Mouse (Mus musculus): ENCODE measurements around the gene Capg. TPM values are rescaled to one million over a fixed set of nuclear protein-coding genes. Genes with fewer than 3 reads are reported as not detected.

Capg gene
- polyA plus RNA-seq, 1 experiment from 2014 or later, result 8.0 TPM

DNA sequence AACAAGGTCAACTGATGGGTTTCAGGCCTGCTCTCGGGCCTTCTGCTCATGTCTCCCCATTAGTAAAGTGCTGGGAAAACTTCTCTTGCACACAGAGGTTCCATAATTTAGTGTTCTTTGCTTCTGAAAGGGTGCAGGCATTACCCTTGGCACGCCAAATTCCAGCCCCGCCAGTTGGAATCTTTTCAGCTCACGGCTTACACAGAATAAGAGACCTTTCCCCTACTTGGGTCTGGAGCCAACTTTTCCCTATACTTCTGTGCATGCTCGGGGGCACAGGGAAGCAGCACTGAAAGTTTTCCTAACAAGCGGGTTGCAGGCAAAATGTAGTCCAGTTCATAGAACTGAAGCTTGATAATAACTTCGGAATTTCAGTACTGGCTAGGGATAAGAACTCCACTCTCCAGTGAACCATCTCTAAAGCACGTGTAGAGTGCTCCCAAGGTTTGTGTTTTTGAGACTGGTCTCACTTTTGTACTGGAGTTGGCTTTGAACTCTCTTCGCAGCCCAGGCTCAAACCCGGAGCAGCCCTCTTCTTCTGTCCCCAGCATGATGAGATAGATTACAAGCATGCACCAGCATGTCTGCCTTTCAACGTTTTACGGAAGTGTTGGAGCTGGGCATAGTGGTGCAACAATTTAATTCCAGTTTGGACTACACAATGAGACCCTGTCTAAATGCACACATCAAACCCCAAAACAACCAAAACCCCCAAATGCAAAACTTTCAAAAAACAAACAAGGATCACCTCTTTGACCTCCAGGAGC, 54.8 kb downstream of the Capg start:
- peak overlapping the region; percentile 80 for H3K4me2 ChIP-seq
- WGBS, result 46% methylated on average over 12 of the region's 12 CpGs
- H3K4me1 ChIP-seq (replicated peaks), result peaks cover 21% of the 10 kb centered on the region
- no peaks in the 10 kb centered on the region for H3K9me3 ChIP-seq
- no peaks in the 10 kb centered on the region for H3K36me3 ChIP-seq
- no peaks in the 10 kb centered on the region for H3K27me3 ChIP-seq
- ATAC-seq (ENCODE audit: low FRiP score, low read depth), result peak; percentile 19; the same call in 1 of the 2 replicates
- peak overlapping the region; percentile 76 for H3K9ac ChIP-seq
- peak overlapping the region; percentile 64 for H3K4me3 ChIP-seq
- H3K27ac ChIP-seq (replicated peaks), result peak overlapping the region; percentile 69

DNA sequence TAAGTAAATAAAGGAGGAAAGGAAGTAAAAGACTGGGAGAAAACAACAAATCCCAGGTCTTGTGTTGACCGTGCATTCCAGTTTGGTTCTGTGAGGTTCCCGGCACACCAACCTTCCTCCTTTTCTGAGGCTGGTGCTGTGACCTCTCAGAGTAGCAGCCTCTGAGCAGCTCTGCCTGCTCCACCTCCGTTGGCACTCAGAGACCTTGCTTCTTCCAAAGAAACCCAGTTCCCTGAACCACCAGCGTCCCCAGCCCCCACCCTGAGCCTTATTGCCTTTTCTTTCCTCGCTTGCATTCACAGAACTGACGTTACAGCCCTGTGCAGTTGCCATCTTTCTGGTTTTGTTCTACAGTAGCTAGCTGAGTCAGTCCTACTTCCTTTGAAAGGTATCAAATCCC, 56.0 kb downstream of the Capg start:
- Histone ChIP-seq H3K4me2 (no peak overlapping the region), H3K36me3 (peaks cover 8% of the 10 kb centered on the region; the same call in 1 of the 2 replicates), H3K27ac (replicated peaks) (no peak overlapping the region), H3K9ac (no peak overlapping the region), H3K27me3 (no peaks in the 10 kb centered on the region), H3K9me3 (no peaks in the 10 kb centered on the region), H3K4me1 (replicated peaks) (peaks cover 21% of the 10 kb centered on the region), H3K4me3 (no peak overlapping the region)
- 79% methylated on average over 6 of the region's 6 CpGs for WGBS
- ATAC-seq (ENCODE audit: low FRiP score, low read depth), result no peak

DNA sequence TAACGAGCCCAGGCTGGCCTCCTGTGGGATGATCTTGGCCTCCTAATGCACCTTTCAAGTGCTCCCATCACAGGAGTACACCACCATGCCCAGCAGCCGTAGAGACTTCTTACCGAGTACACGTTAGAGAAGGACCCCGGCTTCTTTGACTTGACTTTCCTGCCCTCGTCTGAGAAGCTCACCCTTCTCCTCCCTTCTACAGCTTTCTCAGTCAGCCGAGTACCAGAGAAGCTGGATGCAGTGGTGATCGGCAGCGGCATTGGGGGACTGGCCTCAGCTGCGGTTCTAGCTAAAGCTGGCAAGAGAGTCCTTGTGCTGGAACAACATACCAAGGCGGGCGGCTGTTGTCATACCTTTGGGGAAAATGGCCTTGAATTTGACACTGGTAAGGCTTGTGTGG, 56.6 kb downstream of the Capg start:
- no peak overlapping the region for H3K9ac ChIP-seq
- H3K9me3 ChIP-seq, result no peaks in the 10 kb centered on the region
- no peak overlapping the region for H3K27ac ChIP-seq (replicated peaks)
- no peaks in the 10 kb centered on the region for H3K27me3 ChIP-seq
- H3K4me2 ChIP-seq, result no peak overlapping the region
- H3K36me3 ChIP-seq, result peaks cover 14% of the 10 kb centered on the region; the same call in 1 of the 2 replicates
- WGBS, result 89% methylated on average over 12 of the region's 12 CpGs
- peaks cover 21% of the 10 kb centered on the region for H3K4me1 ChIP-seq (replicated peaks)
- no peak for ATAC-seq (ENCODE audit: low FRiP score, low read depth)
- no peak overlapping the region for H3K4me3 ChIP-seq

DNA sequence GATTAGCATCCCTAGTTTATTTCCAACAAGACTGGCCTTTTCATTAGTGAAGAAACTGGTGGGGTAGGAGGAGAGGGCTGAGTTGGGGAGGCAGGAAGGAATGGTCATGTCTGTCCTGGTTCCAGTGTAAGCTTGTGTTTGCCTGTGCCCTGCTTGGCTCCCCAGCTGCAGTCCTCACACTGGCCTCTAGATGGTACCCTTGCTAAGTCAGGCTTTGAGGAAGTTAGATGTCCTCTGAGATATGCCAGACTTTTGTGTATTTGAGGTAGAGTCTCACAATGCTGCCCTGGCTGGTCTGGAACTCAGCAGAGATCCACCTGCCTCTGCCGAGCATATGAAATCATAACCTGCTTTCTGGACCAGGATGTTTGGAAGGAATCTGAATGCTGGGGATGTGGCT, 57.5 kb downstream of the Capg start:
- H3K27me3 ChIP-seq, result no peaks in the 10 kb centered on the region
- peaks cover 21% of the 10 kb centered on the region for H3K4me1 ChIP-seq (replicated peaks)
- H3K4me2 ChIP-seq, result no peak overlapping the region
- no peak for ATAC-seq (ENCODE audit: low FRiP score, low read depth)
- WGBS, result 47% methylated on average over 1 of the region's 1 CpGs
- H3K9ac ChIP-seq, result no peak overlapping the region
- H3K27ac ChIP-seq (replicated peaks), result no peak overlapping the region
- peaks cover 20% of the 10 kb centered on the region; the same call in 1 of the 2 replicates for H3K36me3 ChIP-seq
- no peak overlapping the region for H3K4me3 ChIP-seq
- no peaks in the 10 kb centered on the region for H3K9me3 ChIP-seq

DNA sequence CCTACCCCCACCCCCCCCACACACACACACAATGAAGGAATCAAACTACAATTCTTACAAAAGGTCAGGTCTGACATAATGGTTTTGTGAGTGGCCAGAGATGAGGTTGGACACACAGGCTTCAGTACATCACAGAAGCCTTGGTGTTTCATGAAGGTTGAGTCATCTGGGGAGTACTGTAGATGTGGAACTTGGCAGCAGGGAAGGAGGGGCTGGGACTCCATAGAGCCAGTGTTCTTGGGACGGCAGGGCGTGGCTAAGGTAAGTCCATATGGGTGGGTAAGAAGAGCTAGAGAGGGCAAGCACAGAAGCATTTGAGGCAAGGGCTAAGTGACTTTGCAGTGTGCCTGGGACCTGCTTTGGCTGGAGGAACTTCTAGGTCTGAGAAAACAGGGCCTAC, 59.9 kb downstream of the Capg start:
- Histone ChIP-seq H3K9ac (no peak overlapping the region), H3K27me3 (no peaks in the 10 kb centered on the region), H3K4me1 (replicated peaks) (peaks cover 4% of the 10 kb centered on the region), H3K4me3 (no peak overlapping the region), H3K9me3 (no peaks in the 10 kb centered on the region), H3K4me2 (no peak overlapping the region), H3K36me3 (peaks cover 37% of the 10 kb centered on the region), H3K27ac (replicated peaks) (no peak overlapping the region)
- no peak for ATAC-seq (ENCODE audit: low FRiP score, low read depth)
- 93% methylated on average over 2 of the region's 2 CpGs for whole genome bisulfite sequencing

DNA sequence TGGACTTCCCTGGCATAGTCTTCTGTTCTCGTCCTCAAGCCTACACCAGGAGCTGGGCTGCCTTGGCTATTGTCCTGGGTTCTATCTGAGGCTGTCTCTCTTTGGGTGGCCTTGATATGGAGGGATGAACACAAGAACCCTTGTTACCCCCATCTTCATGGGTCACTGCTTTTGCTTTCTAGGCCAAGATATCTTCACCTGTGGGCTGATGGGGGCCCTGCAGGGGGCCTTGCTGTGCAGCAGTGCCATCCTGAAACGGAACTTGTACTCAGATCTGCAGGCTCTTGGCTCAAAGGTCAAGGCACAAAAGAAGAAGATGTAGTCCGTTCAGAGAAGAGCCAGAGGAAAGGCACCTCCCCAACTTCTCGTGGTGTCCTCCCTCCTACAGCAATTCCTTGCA, 62.9 kb downstream of the Capg start:
- WGBS, result 75% methylated on average over 4 of the region's 4 CpGs

DNA sequence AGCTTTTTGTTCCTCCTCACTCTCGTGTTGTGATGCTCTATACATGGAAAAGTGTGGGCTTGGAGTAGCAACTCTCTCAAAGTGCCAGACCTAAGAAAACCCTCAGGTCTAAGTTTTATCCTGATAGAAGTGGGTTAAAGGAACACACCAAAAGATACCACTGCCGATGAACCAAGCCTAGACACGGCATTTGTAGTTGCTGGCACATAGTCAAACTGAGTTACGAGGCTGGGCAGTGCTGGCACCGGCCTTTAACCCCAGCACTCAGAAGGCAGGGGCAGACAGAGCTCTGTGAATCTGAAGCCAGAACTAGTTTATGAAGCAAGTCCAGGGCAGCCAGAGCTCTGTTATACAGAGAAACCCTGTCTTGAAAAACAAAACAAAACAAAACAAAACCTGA, 63.5 kb downstream of the Capg start:
- Histone ChIP-seq H3K4me2 (no peak overlapping the region), H3K36me3 (peaks cover 64% of the 10 kb centered on the region), H3K27ac (replicated peaks) (no peak overlapping the region), H3K4me1 (replicated peaks) (no peaks in the 10 kb centered on the region), H3K27me3 (no peaks in the 10 kb centered on the region), H3K9ac (no peak overlapping the region), H3K9me3 (no peaks in the 10 kb centered on the region), H3K4me3 (no peak overlapping the region)
- ATAC-seq (ENCODE audit: low FRiP score, low read depth), result no peak
- WGBS, result 90% methylated on average over 5 of the region's 5 CpGs

More for the DNA sequence above, 62.9 kb downstream of the Capg start:
- Histone ChIP-seq H3K4me3 (no peak overlapping the region), H3K4me1 (replicated peaks) (no peaks in the 10 kb centered on the region), H3K4me2 (no peak overlapping the region), H3K9me3 (no peaks in the 10 kb centered on the region), H3K36me3 (peaks cover 64% of the 10 kb centered on the region), H3K27ac (replicated peaks) (no peak overlapping the region), H3K27me3 (no peaks in the 10 kb centered on the region), H3K9ac (no peak overlapping the region)
- ATAC-seq (ENCODE audit: low FRiP score, low read depth), result no peak

DNA sequence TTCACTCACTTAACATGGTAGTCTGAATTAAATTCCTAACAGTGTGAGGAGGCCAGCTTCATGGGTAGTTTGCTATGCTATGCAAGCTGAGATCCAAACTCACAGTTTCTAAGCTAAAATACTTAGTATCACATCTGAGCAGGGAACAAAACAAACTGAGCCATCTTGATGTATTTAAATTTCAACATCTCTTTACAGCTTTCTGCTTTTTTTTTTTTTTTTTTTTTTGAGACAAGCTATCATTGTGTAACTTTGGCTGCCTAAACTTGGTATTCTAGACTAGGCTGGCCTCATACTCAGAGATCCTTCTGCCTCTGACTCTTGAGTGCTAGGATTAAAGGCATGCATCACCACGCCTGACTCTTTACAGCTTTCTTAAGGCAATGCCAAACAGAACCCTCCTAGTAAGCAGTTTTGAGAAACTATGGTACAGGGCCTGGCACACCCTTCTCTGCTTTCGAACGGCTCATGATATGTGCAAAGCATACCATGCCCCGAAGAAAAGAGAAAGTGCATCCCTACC, 64.5 kb downstream of the Capg start:
- Histone ChIP-seq H3K27ac (replicated peaks) (no peak overlapping the region), H3K9me3 (no peaks in the 10 kb centered on the region), H3K4me3 (no peak overlapping the region), H3K4me2 (no peak overlapping the region), H3K27me3 (no peaks in the 10 kb centered on the region), H3K4me1 (replicated peaks) (peaks cover 5% of the 10 kb centered on the region), H3K36me3 (peaks cover 72% of the 10 kb centered on the region), H3K9ac (no peak overlapping the region)
- no peak for ATAC-seq (ENCODE audit: low FRiP score, low read depth)
- WGBS, result 92% methylated on average over 4 of the region's 4 CpGs

DNA sequence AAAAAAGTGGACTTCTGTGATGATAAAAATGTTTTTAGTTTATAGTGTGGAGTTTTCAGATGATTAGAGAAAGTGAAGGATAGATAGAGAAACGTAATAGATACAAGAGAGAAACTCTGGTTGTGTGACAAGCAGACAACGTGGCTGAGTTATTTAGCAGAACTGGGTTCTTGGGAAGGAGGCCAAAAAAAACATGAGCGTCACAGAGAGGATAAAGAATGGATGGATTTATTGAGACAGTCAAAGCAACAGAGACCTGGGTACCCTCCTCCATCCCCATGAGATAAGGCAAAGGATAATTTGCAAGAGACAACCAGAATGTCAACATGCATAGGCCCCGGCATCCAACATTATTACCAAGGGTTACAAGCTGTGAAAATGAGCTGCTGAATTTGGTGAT, 66.1 kb downstream of the Capg start:
- WGBS, result 88% methylated on average over 4 of the region's 4 CpGs

More for the DNA sequence above, 66.1 kb downstream of the Capg start:
- Histone ChIP-seq H3K4me2 (no peak overlapping the region), H3K27me3 (no peaks in the 10 kb centered on the region), H3K4me3 (no peak overlapping the region), H3K9me3 (no peaks in the 10 kb centered on the region), H3K27ac (replicated peaks) (no peak overlapping the region), H3K36me3 (peaks cover 69% of the 10 kb centered on the region), H3K9ac (no peak overlapping the region), H3K4me1 (replicated peaks) (peaks cover 21% of the 10 kb centered on the region)
- ATAC-seq (ENCODE audit: low FRiP score, low read depth), result no peak

Other genes with a start within 250 kb of the Capg start
- 0.26 and 0.79 TPM in 2 replicates for gene Sftpb, start 239.8 kb upstream of the Capg start, polyA plus RNA-seq (2015; fragmentation: Nextera tagmentation; extraction: Ambion mirVana)
- 40.5 and 42.5 TPM in 2 replicates for gene Usp39, start 199.2 kb upstream of the Capg start, polyA plus RNA-seq (2015; fragmentation: Nextera tagmentation; extraction: Ambion mirVana)
- gene 0610030E20Rik, start 197.1 kb upstream of the Capg start, polyA plus RNA-seq (2015; fragmentation: Nextera tagmentation; extraction: Ambion mirVana), result 18.3 and 18.8 TPM in 2 replicates
- gene Tmem150a, start 188.9 kb upstream of the Capg start, polyA plus RNA-seq (2015; fragmentation: Nextera tagmentation; extraction: Ambion mirVana), result 20.9 and 21.2 TPM in 2 replicates
- 128 and 135 TPM in 2 replicates for gene Rnf181, start 177.4 kb upstream of the Capg start, polyA plus RNA-seq (2015; fragmentation: Nextera tagmentation; extraction: Ambion mirVana)
- 16.2 and 17.8 TPM in 2 replicates for gene Vamp5, start 163.9 kb upstream of the Capg start, polyA plus RNA-seq (2015; fragmentation: Nextera tagmentation; extraction: Ambion mirVana)
- gene Vamp8, start 153.7 kb upstream of the Capg start, polyA plus RNA-seq (2015; fragmentation: Nextera tagmentation; extraction: Ambion mirVana), result 24.4 and 29.4 TPM in 2 replicates
- 17.0 and 20.7 TPM in 2 replicates for gene Ggcx, start 130.1 kb upstream of the Capg start, polyA plus RNA-seq (2015; fragmentation: Nextera tagmentation; extraction: Ambion mirVana)
- gene Mat2a, start 104.8 kb upstream of the Capg start, polyA plus RNA-seq (2015; fragmentation: Nextera tagmentation; extraction: Ambion mirVana), result 320 and 326 TPM in 2 replicates
- 0.26 and 0.63 TPM in 2 replicates for gene Sh2d6, start 22.7 kb upstream of the Capg start, polyA plus RNA-seq (2015; fragmentation: Nextera tagmentation; extraction: Ambion mirVana)
- 15.9 and 17.1 TPM in 2 replicates for gene Elmod3, start 54.0 kb downstream of the Capg start, polyA plus RNA-seq (2015; fragmentation: Nextera tagmentation; extraction: Ambion mirVana)
- gene Retsat, start 54.1 kb downstream of the Capg start, polyA plus RNA-seq (2015; fragmentation: Nextera tagmentation; extraction: Ambion mirVana), result 5.9 and 7.0 TPM in 2 replicates
- gene Tgoln1, start 72.6 kb downstream of the Capg start, polyA plus RNA-seq (2015; fragmentation: Nextera tagmentation; extraction: Ambion mirVana), result 34.6 and 35.9 TPM in 2 replicates
- 7.2 and 7.9 TPM in 2 replicates for gene Tcf7l1, start 244.9 kb downstream of the Capg start, polyA plus RNA-seq (2015; fragmentation: Nextera tagmentation; extraction: Ambion mirVana)

Measured in hindbrain, embryonic 15.5 days (tissue).